Mouse (Mus musculus): ENCODE results near the gene Ccdc90b.

The Ccdc90b gene

GRCm38 (mm10) chr7:92560986-92561876 is at the start of gene Ccdc90b:
Gene Ccdc90b (plus strand): TSS chr7:92561149.
- DNase-seq (ENCODE audit: low read depth) = no peak

GRCm38 (mm10) chr7:92520397-92520796 is 40.6 kb upstream of the Ccdc90b start:
- DNase-seq (ENCODE audit: low read depth) = no peak

GRCm38 (mm10) chr7:92520820-92521219 is 40.1 kb upstream of the Ccdc90b start:
- peak; percentile 23 for DNase-seq (ENCODE audit: low read depth)

- DNase-seq (ENCODE audit: low read depth) = no peak
Measured at GRCm38 (mm10) chr7:92529245-92529644, 31.7 kb upstream of the Ccdc90b start.

GRCm38 (mm10) chr7:92532351-92533036 is 28.5 kb upstream of the Ccdc90b start:
- DNase-seq (ENCODE audit: low read depth) = no peak

- DNase-seq (ENCODE audit: low read depth) = no peak
Measured at GRCm38 (mm10) chr7:92546763-92547162, 14.2 kb upstream of the Ccdc90b start.

GRCm38 (mm10) chr7:92550248-92550989 is 10.5 kb upstream of the Ccdc90b start:
- DNase-seq (ENCODE audit: low read depth) = no peak

GRCm38 (mm10) chr7:92550990-92551392 is 10.0 kb upstream of the Ccdc90b start:
- DNase-seq (ENCODE audit: low read depth) = peak; percentile 54

GRCm38 (mm10) chr7:92558744-92559143 is 2.2 kb upstream of the Ccdc90b start:
- peak; percentile 18 for DNase-seq (ENCODE audit: low read depth)

- no peak for DNase-seq (ENCODE audit: low read depth)
Measured at GRCm38 (mm10) chr7:92566775-92567174, 5.8 kb downstream of the Ccdc90b start.

- DNase-seq (ENCODE audit: low read depth) = no peak
Measured at GRCm38 (mm10) chr7:92580491-92581207, 19.7 kb downstream of the Ccdc90b start.

- DNase-seq (ENCODE audit: low read depth) = no peak
Measured at GRCm38 (mm10) chr7:92583567-92583966, 22.6 kb downstream of the Ccdc90b start.

- DNase-seq (ENCODE audit: low read depth) = no peak
Measured at GRCm38 (mm10) chr7:92589986-92590385, 29.0 kb downstream of the Ccdc90b start.

GRCm38 (mm10) chr7:92590842-92591241 is 29.9 kb downstream of the Ccdc90b start:
- no peak for DNase-seq (ENCODE audit: low read depth)

- DNase-seq (ENCODE audit: low read depth) = no peak
Measured at GRCm38 (mm10) chr7:92604961-92605360, 44.0 kb downstream of the Ccdc90b start.

GRCm38 (mm10) chr7:92610830-92611229 is 49.9 kb downstream of the Ccdc90b start:
- DNase-seq (ENCODE audit: low read depth) = no peak

GRCm38 (mm10) chr7:92624488-92624887 is 63.5 kb downstream of the Ccdc90b start:
- no peak for DNase-seq (ENCODE audit: low read depth)

GRCm38 (mm10) chr7:92630167-92630566 is 69.2 kb downstream of the Ccdc90b start:
- DNase-seq (ENCODE audit: low read depth) = peak; percentile 62
